Mouse (Mus musculus) urinary bladder, postnatal 0 days (tissue): ENCODE measurements around the gene Kir3dl1. TPM values are rescaled to one million over a fixed set of nuclear protein-coding genes. Genes with fewer than 3 reads are reported as not detected.

Source experiments
- polyA plus RNA-seq: library from polyadenylated mRNA; unstranded; fragments of >200 nt; fragmentation: Nextera tagmentation; extraction: Ambion mirVana; gene quantifications from 2 replicates; pipeline ENCODE4 v1.2.1, GENCODE M21; 2015

Gene Kir3dl1
- polyA plus RNA-seq, result not detected in 2 replicates

GRCm38 (mm10) chrX:136517699-136518098, at the start of gene Kir3dl1:
Gene Kir3dl1, plus strand, starts transcription at chrX:136517999.

GRCm38 (mm10) chrX:136543956-136544355, 26.2 kb downstream of the Kir3dl1 start, which contains the start of gene Kir3dl2:
Gene Kir3dl2, minus strand, starts transcription at chrX:136544056.

Other genes starting within 250 kb of the Kir3dl1 start
- 180 and 207 TPM in 2 replicates for gene Bex3, start 247.7 kb upstream of the Kir3dl1 start, polyA plus RNA-seq
- not detected in 2 replicates for gene Kir3dl2, start 26.1 kb downstream of the Kir3dl1 start, polyA plus RNA-seq
- 4.4 and 5.4 TPM in 2 replicates for gene Tceal3, start 72.8 kb downstream of the Kir3dl1 start, polyA plus RNA-seq
- 8.1 and 8.2 TPM in 2 replicates for gene Tceal1, start 190.0 kb downstream of the Kir3dl1 start, polyA plus RNA-seq
- gene Morf4l2, start 225.7 kb downstream of the Kir3dl1 start, polyA plus RNA-seq, result 314 and 373 TPM in 2 replicates